Mouse (Mus musculus): Measurements from ENCODE around the gene Krtap10-4. TPM values are rescaled to one million over a fixed set of nuclear protein-coding genes. Genes with fewer than 3 reads are reported as not detected.
"Not testable (repeated sequence)": the region's sequence is repeated elsewhere in the genome, so short reads cannot be mapped to it uniquely, and the experiment has no call there.

Gene Krtap10-4
- polyA plus RNA-seq, 1 experiment from 2014 or later = not detected

- not testable (repeated sequence) for H3K4me1 ChIP-seq (replicated peaks; ENCODE audit: control insufficient read depth, insufficient read depth, low read length); H3K27ac ChIP-seq (ENCODE audit: low read depth, low read length); ATAC-seq (replicated peaks; ENCODE audit: low FRiP score); H3K9ac ChIP-seq (ENCODE audit: low read length); H3K9me3 ChIP-seq (ENCODE audit: control insufficient read depth, low read length); H3K4me2 ChIP-seq (ENCODE audit: low read depth, low read length, severe bottlenecking); H3K36me3 ChIP-seq (ENCODE audit: control insufficient read depth, insufficient read depth, low read length); DNase-seq (ENCODE audit: low spot score); H3K4me3 ChIP-seq (ENCODE audit: low read depth, low read length); H3K27me3 ChIP-seq (ENCODE audit: control insufficient read depth, insufficient read depth, low read length)
- WGBS = 55% methylated on average over 1 of the region's 1 CpGs
Observed at GRCm38 (mm10) chr10:77776844-77777243, 50.1 kb downstream of the Krtap10-4 start, which contains the start of gene Gm7138. Gene Gm7138, minus strand, starts transcription at chr10:77776944.

Other genes starting within 250 kb of the Krtap10-4 start
- 69.0 and 73.8 TPM in 2 replicates for gene Pttg1ip, start 245.4 kb downstream of the Krtap10-4 start, polyA plus RNA-seq (2014; fragmentation: Nextera tagmentation; extraction: Ambion mirVana)
- 336 and 367 TPM in 2 replicates for gene Sumo3, start 221.0 kb downstream of the Krtap10-4 start, polyA plus RNA-seq (2014; fragmentation: Nextera tagmentation; extraction: Ambion mirVana)
- not detected in 2 replicates for gene Gm49325, start 220.9 kb downstream of the Krtap10-4 start, polyA plus RNA-seq (2014; fragmentation: Nextera tagmentation; extraction: Ambion mirVana)
- gene Ube2g2, start 204.8 kb downstream of the Krtap10-4 start, polyA plus RNA-seq (2014; fragmentation: Nextera tagmentation; extraction: Ambion mirVana) = 76.7 and 78.1 TPM in 2 replicates
- gene Tspear, start 140.5 kb downstream of the Krtap10-4 start, polyA plus RNA-seq (2014; fragmentation: Nextera tagmentation; extraction: Ambion mirVana) = 1.4 and 1.5 TPM in 2 replicates
- not detected in 2 replicates for gene Gm19402, start 136.3 kb downstream of the Krtap10-4 start, polyA plus RNA-seq (2014; fragmentation: Nextera tagmentation; extraction: Ambion mirVana)
- gene Gm9508, start 129.9 kb downstream of the Krtap10-4 start, polyA plus RNA-seq (2014; fragmentation: Nextera tagmentation; extraction: Ambion mirVana) = not detected in 2 replicates
- gene Gm10272, start 120.5 kb downstream of the Krtap10-4 start, polyA plus RNA-seq (2014; fragmentation: Nextera tagmentation; extraction: Ambion mirVana) = not detected in 2 replicates
- not detected in 2 replicates for gene Gm10024, start 115.6 kb downstream of the Krtap10-4 start, polyA plus RNA-seq (2014; fragmentation: Nextera tagmentation; extraction: Ambion mirVana)
- gene Gm10142, start 111.3 kb downstream of the Krtap10-4 start, polyA plus RNA-seq (2014; fragmentation: Nextera tagmentation; extraction: Ambion mirVana) = not detected in 2 replicates
- not detected in 2 replicates for gene Krtap12-1, start 106.5 kb downstream of the Krtap10-4 start, polyA plus RNA-seq (2014; fragmentation: Nextera tagmentation; extraction: Ambion mirVana)
- not detected in 2 replicates for gene Gm10100, start 100.6 kb downstream of the Krtap10-4 start, polyA plus RNA-seq (2014; fragmentation: Nextera tagmentation; extraction: Ambion mirVana)
- not detected in 2 replicates for gene Gm18596, start 84.5 kb downstream of the Krtap10-4 start, polyA plus RNA-seq (2014; fragmentation: Nextera tagmentation; extraction: Ambion mirVana)
- not detected in 2 replicates for gene Gm9736, start 75.7 kb downstream of the Krtap10-4 start, polyA plus RNA-seq (2014; fragmentation: Nextera tagmentation; extraction: Ambion mirVana)
- not detected in 2 replicates for gene Gm3233, start 67.4 kb downstream of the Krtap10-4 start, polyA plus RNA-seq (2014; fragmentation: Nextera tagmentation; extraction: Ambion mirVana)
- not detected in 2 replicates for gene Gm3238, start 55.8 kb downstream of the Krtap10-4 start, polyA plus RNA-seq (2014; fragmentation: Nextera tagmentation; extraction: Ambion mirVana)
- not detected in 2 replicates for gene Gm7138, start 50.2 kb downstream of the Krtap10-4 start, polyA plus RNA-seq (2014; fragmentation: Nextera tagmentation; extraction: Ambion mirVana)
- gene Gm3250, start 44.6 kb downstream of the Krtap10-4 start, polyA plus RNA-seq (2014; fragmentation: Nextera tagmentation; extraction: Ambion mirVana) = not detected in 2 replicates
- gene Gm7137, start 38.9 kb downstream of the Krtap10-4 start, polyA plus RNA-seq (2014; fragmentation: Nextera tagmentation; extraction: Ambion mirVana) = not detected in 2 replicates
- not detected in 2 replicates for gene Gm9639, start 32.0 kb downstream of the Krtap10-4 start, polyA plus RNA-seq (2014; fragmentation: Nextera tagmentation; extraction: Ambion mirVana)
- gene Gm19668, start 28.0 kb downstream of the Krtap10-4 start, polyA plus RNA-seq (2014; fragmentation: Nextera tagmentation; extraction: Ambion mirVana) = not detected in 2 replicates
- gene Gm9507, start 15.3 kb downstream of the Krtap10-4 start, polyA plus RNA-seq (2014; fragmentation: Nextera tagmentation; extraction: Ambion mirVana) = not detected in 2 replicates
- not detected in 2 replicates for gene Gm2696, start 12.4 kb downstream of the Krtap10-4 start, polyA plus RNA-seq (2014; fragmentation: Nextera tagmentation; extraction: Ambion mirVana)
- not detected in 2 replicates for gene Krtap10-10, start 8.9 kb upstream of the Krtap10-4 start, polyA plus RNA-seq (2014; fragmentation: Nextera tagmentation; extraction: Ambion mirVana)
- not detected in 2 replicates for gene Gm36176, start 19.7 kb upstream of the Krtap10-4 start, polyA plus RNA-seq (2014; fragmentation: Nextera tagmentation; extraction: Ambion mirVana)
- gene Gm10318, start 25.8 kb upstream of the Krtap10-4 start, polyA plus RNA-seq (2014; fragmentation: Nextera tagmentation; extraction: Ambion mirVana) = not detected in 2 replicates
- gene Gm3285, start 34.9 kb upstream of the Krtap10-4 start, polyA plus RNA-seq (2014; fragmentation: Nextera tagmentation; extraction: Ambion mirVana) = not detected in 2 replicates
- 3.5 and 3.9 TPM in 2 replicates for gene Lrrc3, start 75.4 kb upstream of the Krtap10-4 start, polyA plus RNA-seq (2014; fragmentation: Nextera tagmentation; extraction: Ambion mirVana)
- 0.86 and 0.87 TPM in 2 replicates for gene Trpm2, start 143.5 kb upstream of the Krtap10-4 start, polyA plus RNA-seq (2014; fragmentation: Nextera tagmentation; extraction: Ambion mirVana)
- gene 1810043G02Rik, start 151.4 kb upstream of the Krtap10-4 start, polyA plus RNA-seq (2014; fragmentation: Nextera tagmentation; extraction: Ambion mirVana) = 34.9 and 38.6 TPM in 2 replicates
- gene Pfkl, start 183.0 kb upstream of the Krtap10-4 start, polyA plus RNA-seq (2014; fragmentation: Nextera tagmentation; extraction: Ambion mirVana) = 171 and 174 TPM in 2 replicates
- gene Dnmt3l, start 214.9 kb upstream of the Krtap10-4 start, polyA plus RNA-seq (2014; fragmentation: Nextera tagmentation; extraction: Ambion mirVana) = not detected in 2 replicates
- 0.21 TPM in 1 of 2 replicates, not detected in the other for gene Aire, start 216.5 kb upstream of the Krtap10-4 start, polyA plus RNA-seq (2014; fragmentation: Nextera tagmentation; extraction: Ambion mirVana)
- gene Icosl, start 242.2 kb upstream of the Krtap10-4 start, polyA plus RNA-seq (2014; fragmentation: Nextera tagmentation; extraction: Ambion mirVana) = 2.0 and 2.5 TPM in 2 replicates